Mouse (Mus musculus) intestine, embryonic 16.5 days (tissue): ENCODE data around the gene Slc25a33. TPM values are rescaled to one million over a fixed set of nuclear protein-coding genes. Genes with fewer than 3 reads are reported as not detected.
A peak's percentile ranks its signal among the peaks of the same experiment; 100 is the strongest.

Experiments
- ATAC-seq: fragments of 200-750 bp; cut with Nextera tagmentation; 2 replicates; pipeline ENCODE4 v1.8.0; 2017; ENCODE audit warnings: moderate TSS enrichment, moderate library complexity
- H3K27ac ChIP-seq: fragments of 300-500 bp; sonication (generic); 2 replicates; pipeline ENCODE4 v1.5.1; 2014; ENCODE audit warnings: mild to moderate bottlenecking, low read length
- H3K27me3 ChIP-seq: fragments of 300-500 bp; sonication (generic); replicated peaks from 2 replicates; pipeline ENCODE4 v1.6.1; 2014; ENCODE audit warnings: low read length, control low read depth, mixed read lengths; ENCODE audit not compliant: control insufficient read depth, insufficient read depth
- H3K36me3 ChIP-seq: fragments of 300-500 bp; sonication (generic); 2 replicates; pipeline ENCODE4 v1.6.1; 2014; ENCODE audit warnings: low read length, control low read depth; ENCODE audit not compliant: control insufficient read depth, insufficient read depth
- H3K4me1 ChIP-seq: fragments of 300-500 bp; sonication (generic); 2 replicates; pipeline ENCODE4 v1.6.1; 2014; ENCODE audit warnings: low read length, control low read depth, mixed read lengths; ENCODE audit not compliant: control insufficient read depth, insufficient read depth
- H3K4me2 ChIP-seq: fragments of 300-500 bp; sonication (generic); 2 replicates; pipeline ENCODE4 v1.6.1; 2014; ENCODE audit warnings: low read depth, low read length, control low read depth
- H3K4me3 ChIP-seq: fragments of 300-500 bp; sonication (generic); 2 replicates; pipeline ENCODE4 v1.5.1; 2014; ENCODE audit warnings: mild to moderate bottlenecking, low read length
- H3K9ac ChIP-seq: fragments of 300-500 bp; sonication (generic); 2 replicates; pipeline ENCODE4 v1.6.1; 2014; ENCODE audit warnings: low read depth, low read length
- H3K9me3 ChIP-seq: fragments of 300-500 bp; sonication (generic); 2 replicates; pipeline ENCODE4 v1.6.1; 2016; ENCODE audit warnings: low read length, control low read depth; ENCODE audit not compliant: control insufficient read depth
- WGBS: fragments of 180-500 bp; shearing (Covaris S2); extraction: QIAGEN DNeasy Blood & Tissue Kit; methylation state at CpG from one replicate; pipeline ENCODE4 v1.1.7; 2014; 5-methylcytosine and 5-hydroxymethylcytosine counted together
- polyA plus RNA-seq: library from polyadenylated mRNA; unstranded; fragments of >200 nt; fragmentation: Nextera tagmentation; extraction: Ambion mirVana; gene quantifications from 2 replicates; pipeline ENCODE4 v1.2.1, GENCODE M21; 2015

Slc25a33 gene
- polyA plus RNA-seq, 1 experiment from 2014 or later = 9.1 TPM

DNA sequence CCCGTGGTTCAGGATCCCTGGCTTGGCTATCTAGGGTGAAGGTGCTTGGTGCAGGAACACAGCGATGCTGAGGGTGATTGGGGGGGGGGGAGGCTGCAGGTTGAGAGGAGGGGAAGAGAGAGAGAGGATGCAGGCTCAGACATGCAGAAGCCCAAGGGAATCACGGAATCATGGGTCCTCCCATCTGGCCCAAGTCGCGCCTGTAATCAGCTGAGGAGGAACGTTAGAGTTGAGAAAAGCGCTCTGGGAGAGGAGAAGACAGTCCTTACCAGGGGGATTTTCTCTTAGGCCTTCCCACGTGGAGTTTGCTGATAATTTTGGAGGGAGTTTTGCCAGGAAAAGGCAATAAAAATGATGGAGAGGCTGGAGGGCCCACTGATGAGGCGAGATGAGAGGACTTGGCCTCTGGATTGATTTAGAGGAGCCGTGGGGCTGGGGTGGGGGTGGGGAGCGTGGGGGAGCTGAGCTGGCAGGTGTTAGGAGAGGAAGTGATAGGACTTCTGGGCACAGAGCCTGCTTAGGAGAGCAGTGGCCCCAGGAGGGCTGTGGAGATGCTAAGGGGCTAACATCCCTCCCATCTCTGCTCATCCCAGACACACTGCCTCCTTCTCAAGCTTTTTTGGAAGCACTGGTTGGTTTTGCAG lies 34.6 kb upstream of the Slc25a33 start:
- 36% methylated on average over 11 of the region's 11 CpGs for WGBS
- H3K4me2 ChIP-seq = no peak overlapping the region

DNA sequence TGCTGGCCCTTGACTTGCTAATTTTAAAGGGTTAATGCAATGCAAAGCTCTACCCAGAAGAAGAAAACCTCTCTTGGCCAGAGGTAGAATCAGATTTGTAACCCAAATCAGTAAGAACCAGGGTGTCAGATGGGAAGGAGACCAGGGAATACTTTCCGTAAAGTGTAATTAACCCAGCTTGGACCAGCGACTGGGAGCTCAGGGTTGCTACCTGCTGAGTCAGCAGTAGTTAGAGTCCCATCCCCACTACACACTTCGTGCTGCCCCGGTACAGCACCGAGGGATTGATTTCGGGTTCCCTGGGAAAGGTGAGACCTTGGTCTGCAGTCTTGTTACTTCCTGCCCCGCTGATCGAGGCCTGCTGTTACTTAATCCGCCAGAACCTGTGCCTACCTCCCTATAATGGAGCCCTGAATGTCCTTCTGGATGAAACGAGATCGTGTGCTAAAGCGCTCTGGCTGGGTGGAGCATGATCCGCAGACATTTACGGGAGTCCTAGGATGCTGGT lies 34.0 kb upstream of the Slc25a33 start:
- H3K9ac ChIP-seq = no peak overlapping the region
- no peaks in the 10 kb centered on the region for H3K4me1 ChIP-seq
- no peak overlapping the region for H3K4me2 ChIP-seq

More for the DNA sequence above, 34.6 kb upstream of the Slc25a33 start:
- H3K4me1 ChIP-seq = no peaks in the 10 kb centered on the region
- H3K27me3 ChIP-seq = peaks cover 4% of the 10 kb centered on the region; the same call in 1 of the 2 replicates
- H3K9me3 ChIP-seq = no peaks in the 10 kb centered on the region
- no peaks in the 10 kb centered on the region for H3K36me3 ChIP-seq
- peak; percentile 28; the same call in 1 of the 2 replicates for ATAC-seq
- no peak overlapping the region for H3K4me3 ChIP-seq
- no peak overlapping the region for H3K27ac ChIP-seq
- no peak overlapping the region for H3K9ac ChIP-seq

DNA sequence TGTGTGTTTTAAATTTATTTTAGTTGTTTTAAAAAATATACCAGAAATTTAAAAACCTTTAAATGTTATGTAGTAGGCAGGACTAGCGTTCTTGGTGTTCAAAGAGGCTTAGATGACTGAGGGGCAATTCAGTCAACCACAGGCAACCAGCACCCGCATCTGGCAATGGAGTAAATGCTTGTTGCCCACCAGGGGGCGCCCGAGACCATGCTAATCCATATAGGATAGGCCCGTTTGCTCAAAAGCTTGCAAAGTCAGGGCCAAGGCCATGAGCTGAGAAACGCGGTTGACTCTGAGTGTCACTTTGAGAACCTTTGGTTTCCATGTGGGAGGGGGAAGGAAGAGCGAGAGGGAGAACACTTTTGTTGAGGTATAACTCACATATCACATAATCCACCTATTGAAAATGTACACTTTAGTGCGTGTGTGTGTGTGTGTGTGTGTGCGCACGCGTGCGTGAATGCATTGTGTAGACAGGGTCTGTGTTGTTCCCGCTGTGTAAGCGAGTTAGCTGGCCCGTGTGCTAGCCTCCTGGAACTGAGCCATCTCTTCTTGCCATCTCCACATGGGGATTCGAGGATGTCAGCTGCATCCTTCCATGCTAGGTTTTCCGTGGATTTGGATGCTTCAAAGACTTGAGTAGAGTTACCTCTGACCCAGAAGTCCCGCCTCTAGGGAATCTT lies 32.8 kb upstream of the Slc25a33 start:
- peak; percentile 76 for ATAC-seq
- H3K27me3 ChIP-seq = peaks cover 4% of the 10 kb centered on the region; the same call in 1 of the 2 replicates
- H3K9ac ChIP-seq = no peak overlapping the region
- no peaks in the 10 kb centered on the region for H3K9me3 ChIP-seq
- WGBS = 47% methylated on average over 19 of the region's 19 CpGs
- no peak overlapping the region for H3K27ac ChIP-seq
- no peak overlapping the region for H3K4me3 ChIP-seq
- H3K4me2 ChIP-seq = no peak overlapping the region
- no peaks in the 10 kb centered on the region for H3K4me1 ChIP-seq
- no peaks in the 10 kb centered on the region for H3K36me3 ChIP-seq

More for the DNA sequence above, 34.0 kb upstream of the Slc25a33 start:
- H3K36me3 ChIP-seq = no peaks in the 10 kb centered on the region
- H3K4me3 ChIP-seq = no peak overlapping the region
- H3K27me3 ChIP-seq = peaks cover 4% of the 10 kb centered on the region; the same call in 1 of the 2 replicates
- no peaks in the 10 kb centered on the region for H3K9me3 ChIP-seq
- no peak for ATAC-seq
- H3K27ac ChIP-seq = no peak overlapping the region
- 47% methylated on average over 14 of the region's 14 CpGs for WGBS

DNA sequence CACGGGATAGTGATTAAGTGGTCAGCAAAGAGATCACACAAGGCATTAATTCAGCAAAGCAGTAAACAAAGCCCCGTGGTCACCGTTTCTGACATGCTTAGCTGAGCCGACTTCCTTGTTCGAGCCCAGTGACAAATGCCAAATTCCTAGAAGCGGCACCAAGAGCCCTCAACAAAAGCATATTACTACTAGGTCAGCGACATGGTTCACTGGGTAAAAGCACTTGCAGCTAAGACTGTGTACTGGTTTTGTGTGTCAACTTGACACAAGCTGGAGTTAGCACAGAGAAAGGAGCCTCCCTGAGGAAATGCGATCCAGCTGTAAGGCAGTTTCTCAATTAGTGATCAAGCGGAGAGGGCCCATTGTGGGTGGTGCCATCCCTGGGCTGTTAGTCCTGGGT lies 28.2 kb upstream of the Slc25a33 start:
- no peak for ATAC-seq
- Histone ChIP-seq H3K4me1 (0 out of 2 replicates have a peak, but pooled peaks cover 7% of the 10 kb centered on the region), H3K36me3 (no peaks in the 10 kb centered on the region), H3K4me3 (no peak overlapping the region), H3K9ac (no peak overlapping the region), H3K4me2 (no peak overlapping the region), H3K27ac (no peak overlapping the region), H3K9me3 (no peaks in the 10 kb centered on the region), H3K27me3 (no peaks in the 10 kb centered on the region)
- WGBS = 63% methylated on average over 9 of the region's 9 CpGs

DNA sequence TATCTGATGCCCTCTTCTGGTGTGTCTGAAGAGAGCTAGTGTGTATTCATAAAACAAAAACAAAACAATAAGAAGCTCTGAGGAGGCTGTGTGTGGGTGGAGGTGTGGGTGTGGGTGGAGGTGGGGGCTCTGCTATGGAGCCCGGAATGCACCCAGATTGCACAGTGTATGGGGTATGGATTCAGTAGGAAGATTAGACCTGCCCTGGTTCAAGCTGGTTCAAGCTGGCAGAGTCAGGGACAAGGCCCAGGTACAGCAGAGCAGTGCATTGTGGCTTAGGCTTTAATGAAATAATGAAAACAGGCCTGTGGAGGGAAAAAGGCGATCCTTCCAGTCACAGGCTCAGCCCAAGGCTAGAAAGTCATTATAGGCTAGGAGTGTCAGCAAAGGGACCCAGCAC lies 26.5 kb upstream of the Slc25a33 start:
- H3K9me3 ChIP-seq = no peaks in the 10 kb centered on the region
- H3K27ac ChIP-seq = no peak overlapping the region
- no peak overlapping the region for H3K9ac ChIP-seq
- H3K4me1 ChIP-seq = 0 out of 2 replicates have a peak, but pooled peaks cover 7% of the 10 kb centered on the region
- H3K4me3 ChIP-seq = no peak overlapping the region
- H3K4me2 ChIP-seq = no peak overlapping the region
- ATAC-seq = no peak
- 88% methylated on average over 2 of the region's 2 CpGs for WGBS
- no peaks in the 10 kb centered on the region for H3K36me3 ChIP-seq
- H3K27me3 ChIP-seq = no peaks in the 10 kb centered on the region

DNA sequence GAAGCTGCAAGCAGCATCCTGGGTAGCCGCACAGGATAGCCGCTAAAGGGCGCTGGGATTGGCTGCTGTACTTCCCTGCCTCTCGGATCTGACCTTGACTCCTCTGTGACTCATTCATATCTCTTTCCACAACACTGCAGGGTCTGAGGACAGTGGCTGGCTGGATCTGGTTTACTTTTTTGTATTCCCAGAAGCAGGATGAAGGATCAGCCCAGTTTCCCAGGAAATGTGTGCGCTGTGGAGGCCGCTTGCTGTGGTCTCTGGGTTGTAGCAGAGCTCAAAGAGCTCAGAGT lies 26.0 kb upstream of the Slc25a33 start:
- ATAC-seq = peak; percentile 27; the same call in 1 of the 2 replicates
- H3K9ac ChIP-seq = no peak overlapping the region
- WGBS = 68% methylated on average over 6 of the region's 6 CpGs

DNA sequence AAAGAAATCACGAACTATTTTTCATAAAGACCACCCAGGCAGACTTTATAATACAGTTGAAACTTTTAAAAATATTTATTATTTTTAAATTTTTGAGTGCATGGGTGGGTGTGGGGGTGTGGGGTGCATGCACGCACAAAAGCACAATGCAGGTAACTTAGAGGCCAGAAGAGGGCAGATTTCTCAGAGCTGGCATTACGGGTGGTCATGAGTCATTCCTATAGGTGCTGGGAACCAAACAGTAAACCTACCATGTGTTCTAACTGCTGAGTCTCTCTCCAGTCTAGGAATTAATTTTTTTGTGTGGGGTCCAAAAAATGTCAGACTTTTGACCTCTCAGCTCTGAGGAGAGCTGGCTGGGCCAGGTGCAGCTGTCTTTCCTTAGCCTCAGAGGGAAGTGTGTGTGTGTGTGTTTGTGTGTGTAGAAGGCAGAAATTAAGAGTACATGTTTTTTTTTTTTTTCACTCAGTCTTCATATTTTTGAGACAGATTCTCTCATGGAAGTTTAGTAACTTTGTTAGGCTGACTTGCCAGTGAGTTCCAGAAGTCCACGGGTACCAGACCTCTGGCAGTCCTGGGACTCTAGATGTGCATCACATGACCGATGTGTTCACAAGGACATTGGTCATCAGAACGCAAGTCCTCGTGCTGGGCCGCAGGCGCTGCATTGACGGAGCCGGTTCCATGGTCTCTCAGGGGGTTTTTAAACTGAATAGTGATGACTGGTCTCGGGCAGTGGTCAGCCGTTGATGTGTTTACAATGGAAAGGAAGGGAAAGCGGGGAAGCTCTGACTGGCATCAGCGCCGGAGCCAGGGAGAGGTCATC lies 25.5 kb upstream of the Slc25a33 start:
- H3K9me3 ChIP-seq = no peaks in the 10 kb centered on the region
- no peak overlapping the region for H3K9ac ChIP-seq
- ATAC-seq = no peak
- H3K36me3 ChIP-seq = no peaks in the 10 kb centered on the region
- H3K4me2 ChIP-seq = no peak overlapping the region
- 78% methylated on average over 16 of the region's 16 CpGs for WGBS
- no peak overlapping the region for H3K27ac ChIP-seq
- no peak overlapping the region for H3K4me3 ChIP-seq
- no peaks in the 10 kb centered on the region for H3K27me3 ChIP-seq
- 0 out of 2 replicates have a peak, but pooled peaks cover 7% of the 10 kb centered on the region for H3K4me1 ChIP-seq

More for the DNA sequence above, 26.0 kb upstream of the Slc25a33 start:
- Histone ChIP-seq H3K4me3 (no peak overlapping the region), H3K27me3 (no peaks in the 10 kb centered on the region), H3K36me3 (no peaks in the 10 kb centered on the region), H3K4me2 (no peak overlapping the region), H3K4me1 (0 out of 2 replicates have a peak, but pooled peaks cover 7% of the 10 kb centered on the region), H3K9me3 (no peaks in the 10 kb centered on the region), H3K27ac (no peak overlapping the region)

DNA sequence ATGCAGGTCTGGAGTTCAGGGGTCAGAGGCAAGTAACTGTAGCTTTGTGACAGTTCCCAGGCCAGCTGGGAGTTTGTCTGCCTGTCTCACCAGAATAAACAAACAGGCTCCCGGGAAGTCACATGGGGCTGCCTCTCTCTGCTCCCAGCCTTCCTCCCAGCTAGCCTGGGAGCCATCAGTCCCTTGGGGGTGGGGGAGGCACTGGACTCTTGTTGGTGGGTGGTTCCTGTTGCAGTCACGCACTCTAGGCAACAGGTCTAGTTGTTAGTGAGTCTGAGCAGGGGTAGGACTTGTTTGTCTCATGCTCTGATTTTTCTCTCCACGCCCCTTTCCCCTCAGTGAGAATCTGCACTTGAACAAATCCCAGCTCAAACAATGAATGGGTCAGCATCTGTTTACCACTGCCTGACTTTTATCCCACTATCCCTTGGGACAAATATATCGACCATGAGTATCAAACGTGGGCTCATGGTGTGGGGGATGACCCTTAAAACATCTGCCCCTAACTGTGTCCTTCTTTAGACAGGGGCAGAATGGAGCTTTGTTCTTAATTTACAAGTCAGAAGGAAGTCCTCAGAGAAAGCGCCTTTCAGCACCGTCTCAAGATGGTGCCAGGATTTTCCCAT lies 24.7 kb upstream of the Slc25a33 start:
- H3K9ac ChIP-seq = no peak overlapping the region
- H3K27ac ChIP-seq = no peak overlapping the region
- H3K27me3 ChIP-seq = no peaks in the 10 kb centered on the region
- ATAC-seq = 0 out of 2 replicates have a peak, but pooled peaks have one; percentile 36
- no peak overlapping the region for H3K4me2 ChIP-seq
- H3K36me3 ChIP-seq = no peaks in the 10 kb centered on the region
- no peaks in the 10 kb centered on the region for H3K9me3 ChIP-seq
- no peak overlapping the region for H3K4me3 ChIP-seq
- 0 out of 2 replicates have a peak, but pooled peaks cover 7% of the 10 kb centered on the region for H3K4me1 ChIP-seq
- 27% methylated on average over 7 of the region's 7 CpGs for WGBS

DNA sequence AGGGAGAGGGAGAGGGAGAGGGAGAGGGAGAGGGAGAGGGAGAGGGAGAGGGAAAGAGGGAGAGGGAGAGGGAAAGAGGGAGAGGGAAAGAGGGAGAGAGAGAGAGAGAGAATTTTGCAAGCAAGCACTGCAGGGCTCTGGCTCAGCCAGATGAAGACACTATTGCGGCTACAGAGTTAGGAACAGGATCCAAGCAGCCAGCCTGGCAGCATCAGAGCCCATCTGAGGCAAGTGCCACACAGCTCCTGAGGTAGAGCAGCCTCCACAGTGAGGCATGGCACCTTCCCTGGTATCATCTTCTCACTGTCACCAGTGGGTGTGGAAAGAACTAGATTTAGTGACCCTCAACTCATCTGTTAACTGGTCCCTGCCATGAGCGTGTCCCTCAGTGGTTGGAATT lies 24.0 kb upstream of the Slc25a33 start:
- Histone ChIP-seq H3K9ac (no peak overlapping the region), H3K4me2 (no peak overlapping the region), H3K36me3 (no peaks in the 10 kb centered on the region), H3K27me3 (no peaks in the 10 kb centered on the region), H3K27ac (no peak overlapping the region), H3K4me3 (no peak overlapping the region), H3K4me1 (0 out of 2 replicates have a peak, but pooled peaks cover 7% of the 10 kb centered on the region), H3K9me3 (no peaks in the 10 kb centered on the region)
- WGBS = 53% methylated on average over 2 of the region's 2 CpGs
- ATAC-seq = no peak
